Mouse (Mus musculus) cortical plate, adult 2 months (tissue): ENCODE measurements around the gene Elmod3.

Experiments
- CTCF ChIP-seq: fragments of 200-500 bp; IDR thresholded peaks from 2 replicates; pipeline ENCODE4 v1.5.1; 2011; ENCODE audit warnings: mild to moderate bottlenecking, control low read depth, low read length; ENCODE audit not compliant: insufficient read depth; ENCODE audit errors: extremely low read depth
- POLR2A ChIP-seq: fragments of 200-500 bp; IDR thresholded peaks from 2 replicates; pipeline ENCODE4 v1.6.1; 2011; ENCODE audit warnings: mild to moderate bottlenecking, low read length, control low read depth; ENCODE audit not compliant: insufficient read depth; ENCODE audit errors: extremely low read depth

GRCm38 (mm10) chr6:72608662-72609184 lies 10.5 kb upstream of the Elmod3 start:
- TF ChIP-seq CTCF: no peak
- no peak for TF ChIP-seq POLR2A
